Mouse (Mus musculus) thymus, postnatal 0 days (tissue): ENCODE measurements around the gene Asb13. TPM values are rescaled to one million over a fixed set of nuclear protein-coding genes. Genes with fewer than 3 reads are reported as not detected.
A peak's percentile ranks its signal among the peaks of the same experiment; 100 is the strongest.

ENCODE experiments used
- DNase-seq: peaks from one replicate; pipeline ENCODE4 v3.0.0-alpha.2; 2015; ENCODE audit warnings: low spot score
- polyA plus RNA-seq: library from polyadenylated mRNA; unstranded; fragments of >200 nt; fragmentation: Nextera tagmentation; extraction: Ambion mirVana; gene quantifications from 2 replicates; pipeline ENCODE4 v1.2.1, GENCODE M21; 2015

The Asb13 gene
- polyA plus RNA-seq: 6.5 and 7.5 TPM in 2 replicates

DNA sequence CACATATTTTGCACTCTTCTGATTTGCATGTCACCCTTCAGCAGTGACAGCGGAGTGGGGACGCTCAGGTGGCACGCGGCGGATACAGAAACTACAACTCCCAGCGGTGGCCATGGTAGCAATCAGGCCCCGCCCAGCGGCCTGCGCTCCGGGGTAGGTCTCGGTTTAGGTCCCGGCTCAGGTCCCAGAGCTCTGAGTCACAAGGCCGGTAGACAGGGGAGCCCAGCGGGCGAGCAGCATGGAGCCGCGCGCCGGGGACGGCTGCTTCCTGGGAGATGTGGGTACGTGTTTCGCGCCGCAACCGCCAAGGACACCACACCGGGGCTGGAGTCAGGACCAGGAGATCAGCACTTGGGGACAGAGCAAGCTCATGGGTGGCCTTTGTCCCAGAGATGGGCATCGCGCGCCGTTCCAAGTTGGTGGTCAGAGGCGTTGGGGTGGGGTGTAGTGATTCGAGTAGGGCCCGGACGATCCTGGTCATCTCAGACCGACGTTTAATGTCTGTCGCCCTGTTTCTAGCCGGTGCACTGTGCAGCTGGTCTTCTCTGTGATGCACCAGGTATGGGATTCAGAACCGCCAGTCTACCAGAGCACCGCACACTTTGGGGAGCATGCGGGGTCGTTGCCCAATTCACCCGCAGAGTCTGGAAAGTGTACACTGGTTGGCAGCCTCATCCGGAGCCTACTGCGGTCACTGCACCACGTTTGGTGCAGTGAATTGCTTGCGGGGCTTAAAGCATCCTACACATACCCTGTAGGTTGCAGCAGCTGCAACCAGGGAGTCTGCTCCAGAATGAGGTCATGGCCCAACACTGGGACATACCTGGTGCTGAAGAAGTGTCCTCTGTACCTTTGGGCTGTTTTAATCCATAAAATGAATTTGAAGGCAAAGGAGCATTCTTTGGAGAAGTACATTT is at the start of gene Asb13:
TSS of gene Asb13 (plus strand) at position 138 of the 917 bp plus-strand sequence.
- peak; percentile 88 for DNase-seq

GRCm38 (mm10) chr13:3590789-3591188 is 43.0 kb upstream of the Asb13 start:
- DNase-seq: no peak

DNA sequence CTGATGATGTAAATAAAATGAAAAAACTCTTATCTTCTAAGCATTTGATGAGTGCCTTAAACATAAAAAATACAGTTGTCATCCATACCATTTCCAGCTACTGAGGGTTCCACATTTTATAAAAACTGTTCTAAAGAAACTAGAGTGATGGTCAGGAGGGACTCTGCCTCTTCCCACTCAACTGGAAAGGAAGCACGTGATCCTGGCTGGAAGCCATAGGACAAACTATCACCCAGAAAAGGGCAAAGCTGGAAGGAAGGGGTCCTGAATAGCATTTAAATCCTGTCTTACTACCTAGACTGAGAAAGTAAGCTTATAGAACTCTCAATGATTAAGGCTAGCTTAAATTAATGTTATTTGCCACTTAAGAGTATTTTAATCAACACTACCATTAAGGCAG is 39.5 kb upstream of the Asb13 start:
- no peak for DNase-seq

DNA sequence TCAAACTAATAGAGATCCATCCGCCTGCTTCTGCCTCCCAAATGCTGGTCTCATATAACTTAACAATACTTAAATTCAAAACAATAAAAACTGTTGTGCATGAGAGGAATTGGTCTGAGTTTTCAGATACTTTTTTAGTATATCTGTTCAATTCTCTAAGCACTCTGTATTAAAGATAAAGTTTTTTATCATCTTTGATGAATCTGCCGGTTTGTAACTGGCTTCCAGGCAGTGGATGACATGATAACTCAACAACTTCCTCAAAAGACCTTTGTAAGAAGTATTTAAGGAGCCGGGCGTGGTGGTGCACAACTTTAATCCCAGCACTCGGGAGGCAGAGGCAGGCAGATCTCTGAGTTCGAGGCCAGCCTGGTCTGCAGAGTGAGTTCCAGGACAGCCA is 37.6 kb upstream of the Asb13 start:
- no peak for DNase-seq

GRCm38 (mm10) chr13:3609780-3610117 is 24.1 kb upstream of the Asb13 start:
- DNase-seq: no peak

DNA sequence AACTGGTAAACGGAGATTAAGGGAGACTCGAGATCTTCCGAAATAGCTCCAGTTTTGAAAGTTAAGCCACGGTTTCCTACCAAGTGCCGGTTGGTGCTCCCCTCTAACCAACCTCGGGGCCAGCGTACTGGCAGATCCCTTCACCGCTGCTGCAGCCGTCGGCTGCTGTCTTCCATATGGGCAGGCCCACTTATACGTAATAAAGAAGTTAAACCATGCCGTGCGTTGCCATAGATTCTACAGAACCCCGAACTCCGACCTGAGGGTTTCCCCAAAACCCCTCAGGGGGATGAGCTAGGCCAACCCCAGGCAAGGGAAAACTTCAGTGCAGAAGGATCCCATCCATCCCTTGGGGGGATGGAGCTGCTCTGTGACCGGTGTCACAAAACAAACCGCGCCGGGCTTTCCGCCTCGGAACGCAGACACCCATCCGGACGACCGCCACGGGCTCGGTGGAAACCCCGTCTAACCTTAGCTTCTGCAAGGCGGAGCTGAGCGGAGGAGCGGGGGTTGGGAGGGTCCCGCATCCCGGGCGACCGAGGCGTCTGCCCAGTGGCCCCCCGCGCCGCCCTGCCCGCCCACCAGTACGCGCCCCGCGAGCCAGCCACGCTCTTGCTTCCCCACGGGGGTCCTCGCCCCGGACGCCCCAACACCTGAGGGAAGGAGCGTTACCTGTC is 23.6 kb upstream of the Asb13 start:
- peak; percentile 54 for DNase-seq

GRCm38 (mm10) chr13:3610795-3611438 is 22.9 kb upstream of the Asb13 start, which contains the start of gene Fam208b:
Fam208b (minus strand) TSS chr13:3611108.
- peak; percentile 99 for DNase-seq

DNA sequence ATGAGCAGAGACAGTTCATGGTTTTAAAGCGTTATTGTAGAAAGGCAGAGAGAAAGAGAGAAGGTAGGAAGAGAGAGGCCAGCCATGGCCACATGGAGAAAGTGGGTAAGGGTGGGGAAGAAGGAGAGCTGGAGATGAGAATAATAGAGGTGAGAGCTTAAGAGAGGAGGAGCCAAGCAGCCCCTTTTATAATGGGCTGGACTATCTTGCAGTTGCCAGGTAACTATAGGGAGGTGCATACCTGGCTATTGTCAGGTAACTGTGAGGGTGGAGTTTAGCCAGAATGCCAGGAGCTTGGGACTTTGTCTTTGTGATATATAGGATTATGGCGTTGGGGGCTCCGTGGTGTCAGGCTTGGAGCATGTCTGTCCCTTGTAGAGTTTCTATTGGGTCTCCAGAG is 6.7 kb upstream of the Asb13 start:
- DNase-seq: no peak

GRCm38 (mm10) chr13:3628102-3628501 is 5.7 kb upstream of the Asb13 start:
- DNase-seq: no peak

DNA sequence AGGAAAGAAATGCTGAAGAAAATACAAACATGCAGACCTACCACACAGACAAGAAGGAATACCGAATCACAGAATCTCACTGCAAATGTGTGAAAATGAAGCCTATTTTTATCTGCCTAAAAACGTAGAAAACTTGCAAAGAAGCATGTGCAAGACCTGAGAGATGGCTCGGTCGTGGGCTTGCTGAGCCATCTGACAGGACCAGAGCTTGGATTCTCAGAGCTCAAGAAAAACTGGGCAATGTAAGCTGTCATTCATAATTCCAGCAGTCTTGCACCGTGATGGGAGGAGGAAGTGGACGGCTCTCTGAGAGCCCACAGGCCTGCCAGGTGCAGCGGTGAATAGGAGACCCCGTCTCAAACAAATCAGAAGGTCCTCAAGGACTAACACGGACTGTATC is 1.3 kb upstream of the Asb13 start:
- DNase-seq: no peak

GRCm38 (mm10) chr13:3633131-3633530 is 701 bp upstream of the Asb13 start:
- no peak for DNase-seq

DNA sequence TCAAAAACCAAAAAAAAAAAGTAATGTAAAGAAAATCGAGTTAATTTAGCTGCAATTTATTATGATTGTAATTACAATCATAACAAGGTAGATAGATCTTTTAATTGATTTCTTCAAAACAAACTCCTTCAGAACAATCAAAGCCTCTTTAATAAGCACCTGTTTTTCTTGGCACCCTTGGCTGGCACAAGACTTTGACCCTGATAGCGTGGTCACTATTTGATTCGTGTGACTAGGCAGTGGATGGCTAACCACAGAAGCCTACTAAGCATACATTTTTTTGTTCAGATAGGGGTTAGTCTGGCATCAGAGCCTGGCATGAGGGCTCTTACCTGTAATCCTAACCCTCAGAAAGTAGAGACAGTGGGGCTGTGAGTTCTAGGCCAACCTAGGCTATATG is 1.2 kb downstream of the Asb13 start:
- DNase-seq: no peak

GRCm38 (mm10) chr13:3636797-3637196 is 3.0 kb downstream of the Asb13 start:
- peak; percentile 44 for DNase-seq

- DNase-seq: peak; percentile 45
Measured at GRCm38 (mm10) chr13:3642049-3642448, 8.2 kb downstream of the Asb13 start.

DNA sequence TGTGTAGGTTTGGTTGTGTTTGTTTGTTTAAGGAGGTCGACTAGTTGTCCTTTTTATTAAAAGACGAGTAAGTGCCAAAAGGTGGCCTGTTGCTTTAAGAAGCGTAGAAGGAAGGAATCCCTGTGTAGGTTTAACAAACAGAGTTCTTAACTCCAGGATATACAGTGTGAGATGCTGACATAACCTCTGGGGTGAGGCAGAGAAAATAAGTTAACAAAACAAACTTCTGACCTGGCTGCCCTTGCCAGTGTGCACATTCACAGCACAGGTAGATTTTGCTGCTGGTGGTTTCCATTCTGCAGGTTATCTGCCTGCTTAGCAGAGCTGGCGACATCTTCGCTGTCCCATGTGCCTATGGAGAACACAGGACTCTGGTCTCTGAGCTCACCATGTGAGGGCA is 8.7 kb downstream of the Asb13 start:
- DNase-seq: no peak

- no peak for DNase-seq
Measured at GRCm38 (mm10) chr13:3644871-3645270, 11.0 kb downstream of the Asb13 start.

GRCm38 (mm10) chr13:3645919-3646318 is 12.1 kb downstream of the Asb13 start:
- DNase-seq: no peak

GRCm38 (mm10) chr13:3646566-3646965 is 12.7 kb downstream of the Asb13 start:
- no peak for DNase-seq

GRCm38 (mm10) chr13:3650569-3650968 is 16.7 kb downstream of the Asb13 start:
- DNase-seq: no peak

DNA sequence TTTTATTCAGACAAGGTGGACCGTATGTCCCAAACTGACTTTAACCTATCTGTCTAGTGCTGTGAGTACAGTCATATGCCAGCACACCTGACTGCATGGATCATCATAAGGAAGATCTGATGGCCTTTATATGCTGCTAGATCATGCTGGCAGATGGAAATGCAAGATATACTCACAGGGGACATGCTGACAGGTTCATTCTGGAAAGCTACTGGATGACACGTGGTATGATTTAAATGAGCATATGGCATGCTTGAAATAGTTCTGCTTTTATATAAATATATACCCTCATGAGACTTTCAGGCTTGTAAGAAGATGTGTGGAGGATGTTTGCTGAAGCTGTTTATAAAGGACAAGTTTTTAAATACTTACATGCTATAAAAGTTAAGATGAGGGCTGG is 20.6 kb downstream of the Asb13 start:
- DNase-seq: no peak

DNA sequence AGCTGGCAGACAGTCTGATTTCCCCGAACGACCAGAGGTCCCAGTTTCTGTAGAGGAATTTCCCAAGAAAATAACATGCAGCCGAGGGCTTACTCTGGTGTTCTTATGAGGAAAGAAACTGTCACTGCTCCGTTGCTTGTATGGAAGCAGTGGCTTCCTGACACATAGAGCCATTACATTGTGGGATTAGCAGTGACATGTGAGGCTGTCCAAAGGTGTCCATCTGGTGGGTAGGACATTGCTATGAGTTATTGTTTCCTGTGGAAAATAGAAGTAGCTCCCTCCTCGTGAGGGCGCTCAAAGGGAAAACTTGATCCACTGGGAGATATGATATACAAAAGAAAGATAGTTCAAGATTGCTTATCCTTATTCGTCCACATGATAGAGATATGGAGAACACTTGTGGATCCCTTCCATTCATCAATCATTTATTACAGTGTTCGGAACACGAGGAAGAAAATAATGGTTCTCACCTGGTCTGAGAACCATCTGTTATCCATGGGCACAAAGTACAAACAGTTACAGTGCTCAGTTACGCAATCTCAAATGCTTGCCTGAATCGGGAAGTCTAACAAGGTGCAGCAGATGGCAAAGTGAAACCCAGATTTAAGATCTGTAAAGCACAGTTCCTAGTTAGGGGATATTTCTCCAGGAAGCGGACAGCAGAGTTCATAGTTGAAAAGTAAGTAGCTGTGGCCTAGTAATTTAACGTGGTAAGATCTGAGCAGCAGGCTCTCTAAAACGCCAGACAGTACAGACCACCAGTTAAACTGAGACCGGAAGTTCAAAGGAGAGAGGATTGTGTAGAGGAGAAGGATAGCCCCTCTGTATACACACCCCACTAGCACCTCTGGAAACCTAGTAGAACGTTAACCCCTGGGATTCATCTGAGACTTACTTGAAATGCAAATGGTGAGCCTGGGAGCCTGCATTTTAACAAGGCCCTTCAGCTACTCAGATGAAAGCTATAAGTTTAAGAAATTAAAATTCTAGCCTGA is 25.6 kb downstream of the Asb13 start:
- DNase-seq: no peak
